Mouse (Mus musculus) adrenal gland (tissue): ENCODE measurements at regions not wholly inside any gene's neighbourhood (a gene's known extent, or its start where the extent isn't known, plus 50 kb on each side); places are given as distances from the start of the nearest gene placed in this dataset.

ENCODE experiments used
- intact Hi-C: fragments of 180-260 bp; cut with DNase I; formaldehyde crosslinking; loops from one replicate; pipeline ENCODE4 v1.15.1; 2025

- intact Hi-C loops = no loop called here
Measured at GRCm38 (mm10) chr3:80422646-80423045, 380.0 kb downstream of the Gria2 start.
